Mouse (Mus musculus): ENCODE data around the gene Akap4. TPM values are rescaled to one million over a fixed set of nuclear protein-coding genes. Genes with fewer than 3 reads are reported as not detected.

The Akap4 gene
- not detected in 2 replicates for polyA plus RNA-seq (2016; fragmentation: Nextera tagmentation; extraction: Ambion mirVana)

- Histone ChIP-seq H3K27me3 (replicated peaks) (no peaks in the 10 kb centered on the region), H3K27ac (no peak within 1 kb of the TSS), H3K9me3 (0 out of 2 replicates have a peak, but pooled peaks cover 2% of the 10 kb centered on the region), H3K4me1 (no peaks in the 10 kb centered on the region), H3K4me3 (no peak within 1 kb of the TSS), H3K4me2 (replicated peaks) (no peak within 1 kb of the TSS), H3K9ac (no peak within 1 kb of the TSS), H3K36me3 (no peaks in the 10 kb centered on the region)
- ATAC-seq (ENCODE audit: low FRiP score, low read depth), result no peak
- 100% methylated on average over 1 of the region's 1 CpGs for WGBS
Measured at GRCm38 (mm10) chrX:7067219-7067618, at the start of gene Akap4. Gene Akap4, plus strand, starts transcription at chrX:7067519.

- no peak within 1 kb of the TSS for H3K4me2 ChIP-seq (replicated peaks)
- WGBS, result 93% methylated on average over 19 of the region's 19 CpGs
Measured at GRCm38 (mm10) chrX:7041519-7041918, 25.8 kb upstream of the Akap4 start, which contains the start of gene Ccnb3. Gene Ccnb3, minus strand, starts transcription at chrX:7041619.

GRCm38 (mm10) chrX:7057056-7057455 lies 10.3 kb upstream of the Akap4 start:
- H3K9ac ChIP-seq, result no peak overlapping the region
- no peak overlapping the region for H3K27ac ChIP-seq
- no peaks in the 10 kb centered on the region for H3K4me1 ChIP-seq
- ATAC-seq (ENCODE audit: low FRiP score, low read depth), result no peak
- no peaks in the 10 kb centered on the region for H3K36me3 ChIP-seq
- H3K4me3 ChIP-seq, result no peak overlapping the region
- no peaks in the 10 kb centered on the region for H3K27me3 ChIP-seq (replicated peaks)
- H3K4me2 ChIP-seq (replicated peaks), result no peak overlapping the region
- H3K9me3 ChIP-seq, result no peaks in the 10 kb centered on the region

More at GRCm38 (mm10) chrX:7041519-7041918, 25.8 kb upstream of the Akap4 start, which contains the start of gene Ccnb3:
- H3K27ac ChIP-seq, result no peak within 1 kb of the TSS
- no peaks in the 10 kb centered on the region for H3K27me3 ChIP-seq (replicated peaks)
- no peaks in the 10 kb centered on the region for H3K9me3 ChIP-seq
- H3K4me1 ChIP-seq, result no peaks in the 10 kb centered on the region
- no peak for ATAC-seq (ENCODE audit: low FRiP score, low read depth)
- no peaks in the 10 kb centered on the region for H3K36me3 ChIP-seq
- no peak within 1 kb of the TSS for H3K4me3 ChIP-seq
- H3K9ac ChIP-seq, result no peak within 1 kb of the TSS

GRCm38 (mm10) chrX:7057634-7058033 lies 9.7 kb upstream of the Akap4 start:
- Histone ChIP-seq H3K27ac (no peak overlapping the region), H3K4me2 (replicated peaks) (no peak overlapping the region), H3K9ac (no peak overlapping the region), H3K4me3 (no peak overlapping the region), H3K9me3 (no peaks in the 10 kb centered on the region), H3K36me3 (no peaks in the 10 kb centered on the region), H3K27me3 (replicated peaks) (no peaks in the 10 kb centered on the region), H3K4me1 (no peaks in the 10 kb centered on the region)
- WGBS, result 86% methylated on average over 2 of the region's 2 CpGs
- ATAC-seq (ENCODE audit: low FRiP score, low read depth), result no peak

GRCm38 (mm10) chrX:7064109-7064508 lies 3.2 kb upstream of the Akap4 start:
- Histone ChIP-seq H3K4me2 (replicated peaks) (no peak overlapping the region), H3K27me3 (replicated peaks) (no peaks in the 10 kb centered on the region), H3K4me3 (no peak overlapping the region), H3K9ac (no peak overlapping the region), H3K9me3 (no peaks in the 10 kb centered on the region), H3K36me3 (no peaks in the 10 kb centered on the region), H3K4me1 (no peaks in the 10 kb centered on the region), H3K27ac (no peak overlapping the region)
- ATAC-seq (ENCODE audit: low FRiP score, low read depth), result no peak

- Histone ChIP-seq H3K27me3 (replicated peaks) (no peaks in the 10 kb centered on the region), H3K36me3 (no peaks in the 10 kb centered on the region), H3K9me3 (0 out of 2 replicates have a peak, but pooled peaks cover 3% of the 10 kb centered on the region), H3K27ac (no peak overlapping the region), H3K4me2 (replicated peaks) (no peak overlapping the region), H3K4me3 (no peak overlapping the region), H3K9ac (no peak overlapping the region), H3K4me1 (no peaks in the 10 kb centered on the region)
- no peak for ATAC-seq (ENCODE audit: low FRiP score, low read depth)
- WGBS, result 79% methylated on average over 2 of the region's 2 CpGs
Measured at GRCm38 (mm10) chrX:7068002-7068401, 683 bp downstream of the Akap4 start.

- no peak for ATAC-seq (ENCODE audit: low FRiP score, low read depth)
- WGBS, result 88% methylated on average over 6 of the region's 6 CpGs
- Histone ChIP-seq H3K4me3 (no peak overlapping the region), H3K36me3 (no peaks in the 10 kb centered on the region), H3K27ac (no peak overlapping the region), H3K4me1 (no peaks in the 10 kb centered on the region), H3K9ac (no peak overlapping the region), H3K4me2 (replicated peaks) (no peak overlapping the region), H3K27me3 (replicated peaks) (no peaks in the 10 kb centered on the region), H3K9me3 (no peaks in the 10 kb centered on the region)
Measured at GRCm38 (mm10) chrX:7079820-7080429, 12.6 kb downstream of the Akap4 start.

GRCm38 (mm10) chrX:7085878-7086277 lies 18.6 kb downstream of the Akap4 start:
- H3K4me1 ChIP-seq, result no peaks in the 10 kb centered on the region
- 96% methylated on average over 1 of the region's 1 CpGs for WGBS
- H3K4me3 ChIP-seq, result no peak overlapping the region
- no peaks in the 10 kb centered on the region for H3K27me3 ChIP-seq (replicated peaks)
- no peak overlapping the region for H3K9ac ChIP-seq
- no peak overlapping the region for H3K27ac ChIP-seq
- H3K9me3 ChIP-seq, result no peaks in the 10 kb centered on the region
- H3K36me3 ChIP-seq, result no peaks in the 10 kb centered on the region
- no peak overlapping the region for H3K4me2 ChIP-seq (replicated peaks)
- no peak for ATAC-seq (ENCODE audit: low FRiP score, low read depth)

- H3K36me3 ChIP-seq, result no peaks in the 10 kb centered on the region
- no peak overlapping the region for H3K9ac ChIP-seq
- no peak overlapping the region for H3K27ac ChIP-seq
- no peak overlapping the region for H3K4me3 ChIP-seq
- no peak for ATAC-seq (ENCODE audit: low FRiP score, low read depth)
- no peaks in the 10 kb centered on the region for H3K4me1 ChIP-seq
- H3K4me2 ChIP-seq (replicated peaks), result no peak overlapping the region
- no peaks in the 10 kb centered on the region for H3K9me3 ChIP-seq
- H3K27me3 ChIP-seq (replicated peaks), result no peaks in the 10 kb centered on the region
Measured at GRCm38 (mm10) chrX:7090323-7090722, 23.0 kb downstream of the Akap4 start.

- H3K9me3 ChIP-seq, result no peaks in the 10 kb centered on the region
- H3K4me3 ChIP-seq, result no peak overlapping the region
- no peak overlapping the region for H3K9ac ChIP-seq
- ATAC-seq (ENCODE audit: low FRiP score, low read depth), result no peak
- H3K27ac ChIP-seq, result no peak overlapping the region
- H3K4me1 ChIP-seq, result no peaks in the 10 kb centered on the region
- H3K4me2 ChIP-seq (replicated peaks), result no peak overlapping the region
- no peaks in the 10 kb centered on the region for H3K27me3 ChIP-seq (replicated peaks)
- H3K36me3 ChIP-seq, result no peaks in the 10 kb centered on the region
Measured at GRCm38 (mm10) chrX:7102280-7102679, 35.0 kb downstream of the Akap4 start.

- Histone ChIP-seq H3K4me1 (no peaks in the 10 kb centered on the region), H3K4me3 (no peak overlapping the region), H3K27ac (no peak overlapping the region), H3K4me2 (replicated peaks) (no peak overlapping the region), H3K9ac (no peak overlapping the region), H3K36me3 (no peaks in the 10 kb centered on the region), H3K27me3 (replicated peaks) (no peaks in the 10 kb centered on the region), H3K9me3 (no peaks in the 10 kb centered on the region)
- WGBS, result 92% methylated on average over 3 of the region's 3 CpGs
- no peak for ATAC-seq (ENCODE audit: low FRiP score, low read depth)
Measured at GRCm38 (mm10) chrX:7114885-7115284, 47.6 kb downstream of the Akap4 start.

- no peaks in the 10 kb centered on the region for H3K36me3 ChIP-seq
- H3K4me3 ChIP-seq, result no peak overlapping the region
- H3K27me3 ChIP-seq (replicated peaks), result no peaks in the 10 kb centered on the region
- H3K9me3 ChIP-seq, result no peaks in the 10 kb centered on the region
- no peak overlapping the region for H3K4me2 ChIP-seq (replicated peaks)
- no peaks in the 10 kb centered on the region for H3K4me1 ChIP-seq
- 74% methylated on average over 4 of the region's 4 CpGs for WGBS
- no peak overlapping the region for H3K9ac ChIP-seq
- H3K27ac ChIP-seq, result no peak overlapping the region
- no peak for ATAC-seq (ENCODE audit: low FRiP score, low read depth)
Measured at GRCm38 (mm10) chrX:7121618-7122280, 54.4 kb downstream of the Akap4 start.
